Mouse (Mus musculus): ENCODE measurements around the gene Pde8b. TPM values are rescaled to one million over a fixed set of nuclear protein-coding genes. Genes with fewer than 3 reads are reported as not detected.

The Pde8b gene
- total and polyA plus RNA-seq, 2 experiments from 2014 or later, result 7.1 to 23.6 TPM

DNA sequence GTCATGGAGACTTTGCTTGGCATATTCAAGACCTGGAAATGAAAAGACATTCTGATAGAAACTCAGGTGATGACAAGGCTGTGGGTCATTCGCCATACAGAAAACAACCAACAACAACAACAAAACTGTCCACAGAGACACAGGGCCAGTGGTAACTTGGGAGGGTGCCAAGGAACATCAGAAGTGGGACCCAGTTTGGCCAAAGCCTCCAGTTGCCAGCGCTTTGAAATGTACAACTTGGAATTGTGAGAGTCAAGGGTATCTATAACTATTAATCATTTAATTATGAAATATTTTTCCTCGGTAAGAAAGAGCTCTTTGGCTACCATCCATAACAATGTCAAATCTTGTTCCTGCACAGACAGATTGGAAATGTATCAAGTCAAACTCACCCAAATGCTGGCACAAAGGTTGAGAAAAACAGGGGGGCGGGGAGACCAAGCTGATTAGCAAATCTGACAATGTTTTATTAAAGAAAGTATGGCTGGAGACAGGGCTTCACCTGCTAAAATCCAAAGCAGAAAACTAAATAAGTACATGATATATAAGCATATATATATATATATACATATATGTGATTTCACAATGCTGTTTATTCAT lies 28.4 kb upstream of the Pde8b start:
- Histone ChIP-seq H3K36me3 (ENCODE audit: insufficient read depth, low read length) (no peaks in the 10 kb centered on the region), H3K9me3 (ENCODE audit: low read length) (no peaks in the 10 kb centered on the region), H3K4me1 (ENCODE audit: insufficient read depth, low read length) (no peaks in the 10 kb centered on the region), H3K27ac (ENCODE audit: low read depth, low read length) (no peak overlapping the region), H3K9ac (replicated peaks; ENCODE audit: low read length, poor library complexity, severe bottlenecking) (no peak overlapping the region), H3K27me3 (ENCODE audit: insufficient read depth, low read length) (no peaks in the 10 kb centered on the region), H3K4me3 (ENCODE audit: low read depth, low read length) (no peak overlapping the region), H3K4me2 (ENCODE audit: low read depth, low read length, poor library complexity, severe bottlenecking) (no peak overlapping the region)
- WGBS, result 90% methylated on average over 4 of the region's 4 CpGs
- no peak for TF ChIP-seq CTCF (IDR thresholded peaks at IDR 0.05)
- ATAC-seq (ENCODE audit: low FRiP score) (no peak), DNase-seq (ENCODE audit: low spot score) (no peak)

DNA sequence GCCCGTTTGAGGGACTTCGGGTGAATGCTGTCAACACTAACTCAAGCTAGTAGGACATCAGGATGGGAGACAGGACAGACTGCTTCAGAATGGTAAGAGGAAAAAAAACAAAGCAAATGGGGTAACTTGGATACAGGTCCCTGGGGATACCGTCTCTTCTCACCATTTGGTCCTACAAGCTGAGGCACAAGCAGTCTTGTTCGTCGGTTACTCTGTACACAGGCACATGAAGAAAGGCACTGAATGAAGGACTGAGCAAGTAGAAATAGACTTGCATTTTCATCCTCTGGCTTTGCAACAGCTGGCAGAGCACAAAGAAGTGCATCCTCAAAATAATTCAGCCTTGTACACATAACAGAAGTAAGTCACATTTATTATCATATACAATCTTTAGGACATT lies 14.6 kb upstream of the Pde8b start:
- DNase-seq (ENCODE audit: low spot score) (no peak), ATAC-seq (ENCODE audit: low FRiP score) (no peak)
- no peaks in the 10 kb centered on the region for H3K4me1 ChIP-seq (ENCODE audit: insufficient read depth, low read length)
- H3K4me2 ChIP-seq (ENCODE audit: low read depth, low read length, poor library complexity, severe bottlenecking), result no peak overlapping the region
- 88% methylated on average over 5 of the region's 5 CpGs for WGBS
- TF ChIP-seq CTCF (IDR thresholded peaks at IDR 0.05), result no peak
- H3K27ac ChIP-seq (ENCODE audit: low read depth, low read length), result no peak overlapping the region
- no peaks in the 10 kb centered on the region for H3K36me3 ChIP-seq (ENCODE audit: insufficient read depth, low read length)
- no peak overlapping the region for H3K9ac ChIP-seq (replicated peaks; ENCODE audit: low read length, poor library complexity, severe bottlenecking)
- no peaks in the 10 kb centered on the region for H3K9me3 ChIP-seq (ENCODE audit: low read length)
- no peaks in the 10 kb centered on the region for H3K27me3 ChIP-seq (ENCODE audit: insufficient read depth, low read length)
- no peak overlapping the region for H3K4me3 ChIP-seq (ENCODE audit: low read depth, low read length)

DNA sequence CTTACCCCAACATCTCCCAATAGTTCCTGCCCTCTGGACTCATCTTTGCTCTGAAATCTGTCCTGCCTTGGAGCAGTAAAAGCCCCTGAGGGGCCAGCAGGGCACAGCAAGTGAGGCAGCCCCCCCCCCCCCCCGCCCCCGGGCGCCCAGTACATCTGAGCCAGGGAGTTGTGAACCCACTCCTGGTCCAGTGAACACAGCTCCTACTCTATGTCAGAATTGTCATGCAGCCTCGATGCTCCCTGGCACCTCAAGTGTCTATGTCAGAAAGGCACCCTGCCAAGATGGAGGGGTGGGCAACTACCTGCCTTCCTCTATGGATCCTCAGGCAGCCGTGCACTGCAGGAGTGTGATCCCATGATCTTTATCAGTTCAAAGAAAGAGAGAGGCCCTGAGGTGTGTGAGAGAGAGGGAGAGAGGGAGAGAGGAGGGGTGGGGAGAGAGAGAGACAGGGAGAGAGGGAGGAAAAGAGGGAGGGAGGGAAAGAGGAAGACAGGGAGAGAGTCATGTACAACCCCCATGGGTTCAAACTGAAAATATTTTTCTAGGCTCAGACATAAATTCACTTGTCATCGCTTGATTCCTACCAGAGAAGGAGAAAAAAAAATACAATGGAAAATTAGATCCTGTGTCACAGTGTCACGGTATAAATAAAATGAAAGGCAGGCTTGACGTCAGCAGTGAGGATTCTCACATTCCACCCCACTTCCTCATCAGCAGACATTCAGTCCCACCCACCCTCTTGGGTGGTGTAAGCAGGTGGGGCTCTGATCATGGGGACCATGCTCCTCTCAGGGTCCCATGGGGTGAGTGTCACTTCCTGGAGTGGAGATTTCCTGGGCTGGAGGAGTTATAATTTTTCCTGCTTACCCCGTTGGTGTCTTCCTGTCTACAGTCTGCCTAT lies 11.0 kb upstream of the Pde8b start:
- DNase-seq (ENCODE audit: low spot score), result no peak
- 60% methylated on average over 9 of the region's 9 CpGs for WGBS
- Histone ChIP-seq H3K36me3 (ENCODE audit: insufficient read depth, low read length) (no peaks in the 10 kb centered on the region), H3K27ac (ENCODE audit: low read depth, low read length) (no peak overlapping the region), H3K9ac (replicated peaks; ENCODE audit: low read length, poor library complexity, severe bottlenecking) (no peak overlapping the region), H3K27me3 (ENCODE audit: insufficient read depth, low read length) (no peaks in the 10 kb centered on the region), H3K4me1 (ENCODE audit: insufficient read depth, low read length) (no peaks in the 10 kb centered on the region), H3K9me3 (ENCODE audit: low read length) (no peaks in the 10 kb centered on the region), H3K4me3 (ENCODE audit: low read depth, low read length) (no peak overlapping the region), H3K4me2 (ENCODE audit: low read depth, low read length, poor library complexity, severe bottlenecking) (no peak overlapping the region)
- no peak for TF ChIP-seq CTCF (IDR thresholded peaks at IDR 0.05)
- ATAC-seq (ENCODE audit: low FRiP score), result no peak

DNA sequence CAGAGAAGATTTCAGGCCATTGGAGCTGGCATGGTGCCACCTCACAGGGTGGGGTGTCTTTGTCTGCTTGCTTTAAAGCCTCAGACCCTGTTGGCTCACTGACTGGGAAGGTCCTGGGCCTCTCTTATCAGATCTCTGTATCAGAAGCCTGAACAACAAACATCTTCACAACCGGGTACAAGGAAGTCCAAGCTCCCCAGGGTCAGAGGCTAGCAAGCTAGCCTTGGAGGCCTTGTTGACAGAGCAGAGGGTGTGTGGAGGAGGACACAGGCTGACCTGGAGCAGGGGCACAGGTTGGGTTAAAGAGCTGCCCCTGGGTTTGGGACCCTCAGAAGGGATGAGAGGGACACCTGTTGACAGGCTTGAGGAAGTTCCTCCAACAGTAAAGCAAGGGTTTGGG lies 10.3 kb upstream of the Pde8b start:
- TF ChIP-seq CTCF (IDR thresholded peaks at IDR 0.05), result no peak
- ATAC-seq (ENCODE audit: low FRiP score) (no peak), DNase-seq (ENCODE audit: low spot score) (no peak)
- Histone ChIP-seq H3K9me3 (ENCODE audit: low read length) (no peaks in the 10 kb centered on the region), H3K27ac (ENCODE audit: low read depth, low read length) (no peak overlapping the region), H3K36me3 (ENCODE audit: insufficient read depth, low read length) (no peaks in the 10 kb centered on the region), H3K27me3 (ENCODE audit: insufficient read depth, low read length) (no peaks in the 10 kb centered on the region), H3K4me1 (ENCODE audit: insufficient read depth, low read length) (no peaks in the 10 kb centered on the region), H3K9ac (replicated peaks; ENCODE audit: low read length, poor library complexity, severe bottlenecking) (no peak overlapping the region), H3K4me2 (ENCODE audit: low read depth, low read length, poor library complexity, severe bottlenecking) (no peak overlapping the region), H3K4me3 (ENCODE audit: low read depth, low read length) (no peak overlapping the region)
- 66% methylated on average over 1 of the region's 1 CpGs for WGBS

DNA sequence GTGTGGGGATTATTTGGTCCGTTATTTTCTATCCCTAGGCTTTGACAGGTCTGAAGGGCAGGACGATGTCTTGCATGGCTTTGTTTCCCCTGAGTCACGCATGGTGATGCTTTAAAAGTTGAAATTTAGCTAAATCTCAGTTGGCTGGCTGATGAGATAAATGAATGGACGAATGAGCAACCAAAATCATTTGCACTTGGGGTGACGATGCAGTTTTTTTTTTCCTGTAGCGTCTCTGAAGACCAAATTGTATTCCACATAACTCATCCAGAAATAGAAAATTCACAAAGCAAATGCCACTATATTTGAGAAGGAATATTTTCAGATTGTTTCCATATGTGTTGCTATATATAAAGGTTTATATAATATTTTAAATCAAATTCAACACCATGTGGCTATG lies 6.9 kb upstream of the Pde8b start:
- WGBS, result 89% methylated on average over 6 of the region's 6 CpGs
- no peak overlapping the region for H3K4me2 ChIP-seq (ENCODE audit: low read depth, low read length, poor library complexity, severe bottlenecking)

DNA sequence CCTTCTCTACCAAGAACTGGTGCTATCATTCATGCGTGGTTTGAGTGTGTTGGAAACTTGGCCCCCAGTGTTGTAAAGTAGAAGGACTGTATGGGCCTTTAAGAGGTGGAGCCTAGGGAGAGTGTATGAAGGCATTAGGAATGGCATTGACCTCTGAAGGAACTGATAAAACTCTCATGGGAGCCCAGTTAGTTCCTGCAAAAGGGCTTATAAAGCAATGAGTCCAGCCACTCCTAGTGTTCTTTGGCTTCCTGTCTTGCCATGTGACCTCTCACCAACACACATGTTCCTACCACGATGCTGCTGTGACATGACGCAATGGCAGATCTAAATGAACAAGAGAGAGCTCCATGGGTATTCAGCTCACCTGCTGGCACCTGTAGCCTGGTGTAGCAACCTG lies 4.9 kb upstream of the Pde8b start:
- no peak overlapping the region for H3K4me3 ChIP-seq (ENCODE audit: low read depth, low read length)
- 89% methylated on average over 3 of the region's 3 CpGs for WGBS
- no peaks in the 10 kb centered on the region for H3K36me3 ChIP-seq (ENCODE audit: insufficient read depth, low read length)
- TF ChIP-seq CTCF (IDR thresholded peaks at IDR 0.05), result no peak
- DNase-seq (ENCODE audit: low spot score) (no peak), ATAC-seq (ENCODE audit: low FRiP score) (no peak)
- 0 out of 2 replicates have a peak, but pooled peaks cover 2% of the 10 kb centered on the region for H3K27me3 ChIP-seq (ENCODE audit: insufficient read depth, low read length)
- H3K27ac ChIP-seq (ENCODE audit: low read depth, low read length), result no peak overlapping the region
- no peak overlapping the region for H3K9ac ChIP-seq (replicated peaks; ENCODE audit: low read length, poor library complexity, severe bottlenecking)
- no peaks in the 10 kb centered on the region; the same call in 1 of the 2 replicates for H3K4me1 ChIP-seq (ENCODE audit: insufficient read depth, low read length)
- H3K9me3 ChIP-seq (ENCODE audit: low read length), result no peaks in the 10 kb centered on the region
- no peak overlapping the region for H3K4me2 ChIP-seq (ENCODE audit: low read depth, low read length, poor library complexity, severe bottlenecking)

More for the DNA sequence above, 6.9 kb upstream of the Pde8b start:
- Histone ChIP-seq H3K4me1 (ENCODE audit: insufficient read depth, low read length) (no peaks in the 10 kb centered on the region), H3K9ac (replicated peaks; ENCODE audit: low read length, poor library complexity, severe bottlenecking) (no peak overlapping the region), H3K4me3 (ENCODE audit: low read depth, low read length) (no peak overlapping the region), H3K27me3 (ENCODE audit: insufficient read depth, low read length) (no peaks in the 10 kb centered on the region), H3K9me3 (ENCODE audit: low read length) (no peaks in the 10 kb centered on the region), H3K27ac (ENCODE audit: low read depth, low read length) (no peak overlapping the region), H3K36me3 (ENCODE audit: insufficient read depth, low read length) (no peaks in the 10 kb centered on the region)
- no peak for TF ChIP-seq CTCF (IDR thresholded peaks at IDR 0.05)
- no peak for ATAC-seq (ENCODE audit: low FRiP score)
- no peak for DNase-seq (ENCODE audit: low spot score)

All from midbrain, postnatal 0 days (tissue).